Mouse (Mus musculus) MEL-GATA-1-ER (cell line): Measurements from ENCODE around the gene Hopx.

ENCODE experiments used
- DNase-seq: peaks from one replicate; pipeline ENCODE4 v3.0.0-alpha.2; 2012; ENCODE audit warnings: low read depth; ENCODE audit errors: extremely low read depth

The Hopx gene

DNA sequence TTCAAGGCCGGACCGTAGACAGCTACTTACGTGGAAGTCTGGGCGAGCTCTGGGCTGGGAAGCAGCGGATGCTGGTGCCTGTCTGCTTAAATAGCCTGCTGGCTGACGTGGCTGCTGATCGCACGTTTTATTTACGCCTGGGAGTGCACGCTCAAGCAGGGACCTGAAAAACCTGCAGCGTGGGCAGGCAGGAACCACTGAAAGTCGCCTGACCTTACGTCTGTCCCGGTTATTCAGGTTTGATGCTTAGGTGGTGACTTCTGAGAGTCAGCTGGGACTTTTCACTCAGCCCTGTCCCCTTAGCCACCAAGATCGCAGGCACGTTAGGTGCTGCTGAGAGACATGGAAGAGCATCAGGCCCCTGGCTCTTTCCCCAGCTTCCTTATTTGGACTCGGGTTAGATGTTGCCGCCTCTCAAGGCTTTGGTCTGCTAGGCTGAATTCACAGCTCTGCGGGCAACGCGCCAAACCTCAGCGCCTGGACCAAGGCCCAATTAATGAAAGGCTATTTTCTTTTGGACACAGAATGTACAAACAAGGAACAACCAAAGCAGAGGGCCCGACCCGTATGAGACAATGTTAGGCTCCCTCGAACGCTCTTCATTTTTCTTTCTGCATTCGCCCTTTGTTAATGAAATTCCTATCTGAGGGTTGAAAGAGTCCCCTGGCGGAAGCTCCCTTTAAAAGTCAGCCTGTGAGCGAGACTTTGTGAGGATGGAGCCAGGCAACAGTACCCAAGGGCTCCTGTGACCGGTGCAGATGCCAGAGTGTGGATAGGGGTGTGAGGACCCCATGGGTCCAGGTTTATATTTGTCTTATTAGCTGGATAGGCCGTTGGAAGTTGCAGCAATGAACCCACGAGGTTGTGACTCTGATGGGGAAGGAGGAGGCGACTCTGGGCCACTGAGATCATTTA is at the start of gene Hopx:
TSS of gene Hopx (minus strand) at position 305 of the 915 bp plus-strand sequence.
- no peak for DNase-seq

- DNase-seq: no peak
Measured at GRCm38 (mm10) chr5:77163597-77163996, 48.7 kb upstream of the Hopx start.

GRCm38 (mm10) chr5:77162566-77162965 is 47.6 kb upstream of the Hopx start:
- no peak for DNase-seq

DNA sequence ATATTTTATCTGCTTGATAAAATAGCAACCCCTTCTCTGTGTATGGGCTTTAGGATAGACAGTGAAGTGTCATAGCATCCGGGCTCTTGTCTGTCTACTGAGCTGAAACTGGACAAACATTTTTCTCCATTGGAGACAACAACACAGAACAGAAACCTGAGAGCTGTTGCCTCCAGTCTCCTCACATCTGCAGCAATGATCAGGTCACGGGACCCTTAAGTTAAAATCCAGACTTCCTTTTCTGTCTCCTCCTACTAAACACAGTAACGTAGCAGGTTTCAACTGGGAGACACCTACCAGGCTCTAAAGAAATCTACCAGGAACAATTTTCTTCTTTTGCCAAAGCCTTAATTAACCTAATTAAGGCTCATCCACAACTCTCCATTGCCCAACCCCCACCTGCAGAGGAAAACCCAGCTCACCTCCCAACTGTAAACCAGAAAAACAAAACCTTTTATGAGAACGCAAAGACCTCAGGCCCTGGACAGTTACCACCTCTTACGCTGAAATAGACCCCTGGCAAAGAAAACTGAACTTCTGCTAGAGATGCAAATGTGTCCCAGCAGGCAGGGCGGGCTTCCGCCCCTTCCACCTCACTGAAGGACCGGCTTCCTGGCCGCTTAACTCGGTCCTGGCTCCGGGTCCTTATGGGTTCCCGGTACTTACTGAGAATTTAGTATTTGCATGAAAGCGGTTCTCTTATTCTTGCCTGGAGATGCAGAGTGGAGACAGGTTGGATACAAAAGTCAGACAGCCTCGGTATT is 43.0 kb upstream of the Hopx start:
- DNase-seq: no peak

DNA sequence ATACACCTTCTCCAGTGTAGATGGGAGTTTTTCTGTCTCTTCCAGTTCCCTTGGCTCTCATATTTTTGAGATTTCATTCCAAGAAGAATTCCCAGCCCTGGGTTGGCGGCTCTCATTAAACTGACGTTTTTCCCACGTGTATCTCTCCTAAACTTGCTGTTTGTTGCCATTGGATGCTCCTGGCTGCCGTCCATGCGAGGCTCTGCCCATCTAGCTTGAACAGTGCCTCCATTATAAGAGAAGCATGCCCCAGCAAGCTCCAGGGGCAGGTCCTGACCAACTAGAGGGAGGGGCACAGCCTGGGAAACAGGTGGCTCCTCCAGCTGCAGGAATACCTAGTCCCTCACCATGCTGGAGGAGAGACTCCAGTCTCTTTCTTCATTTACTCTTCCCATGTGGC is 42.0 kb upstream of the Hopx start:
- DNase-seq: no peak

DNA sequence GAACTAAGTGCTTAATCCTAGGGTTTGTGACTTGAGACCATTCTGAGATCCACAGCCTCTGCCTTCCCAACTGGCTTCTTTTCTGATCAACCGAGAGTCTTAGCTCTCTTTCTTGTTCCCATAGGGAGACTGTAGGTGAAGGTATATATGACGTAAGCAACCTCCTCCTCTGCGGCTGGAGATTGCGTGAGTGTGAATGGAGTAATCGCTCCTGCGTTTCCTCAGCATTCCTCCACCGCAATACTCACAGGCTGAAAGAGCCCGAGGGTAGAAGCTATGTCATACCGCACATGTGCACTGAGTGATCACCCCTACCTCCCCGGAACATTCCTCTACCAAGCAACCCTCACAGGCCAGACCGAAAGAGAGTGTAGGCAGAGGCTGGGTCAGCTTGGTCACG is 40.6 kb upstream of the Hopx start:
- no peak for DNase-seq

DNA sequence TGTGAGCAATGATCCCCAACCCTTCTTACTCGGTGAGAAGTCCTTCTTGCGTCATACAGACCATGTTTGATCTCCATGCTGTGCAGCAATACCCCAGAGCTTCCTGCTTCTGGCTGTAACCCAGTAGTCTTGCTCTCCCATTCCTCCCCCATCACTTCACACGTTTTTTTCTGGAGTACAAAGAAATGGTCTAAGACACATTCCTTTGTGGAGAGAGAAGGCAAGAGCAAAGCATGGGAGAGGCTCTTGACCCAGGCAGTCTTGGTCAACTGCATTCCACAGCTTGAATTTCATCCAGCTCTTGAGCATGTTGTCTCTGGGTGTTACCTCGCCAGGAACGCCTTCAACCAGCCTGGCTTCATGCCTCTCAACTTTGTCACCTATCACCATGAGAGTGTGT is 39.9 kb upstream of the Hopx start:
- DNase-seq: no peak

DNA sequence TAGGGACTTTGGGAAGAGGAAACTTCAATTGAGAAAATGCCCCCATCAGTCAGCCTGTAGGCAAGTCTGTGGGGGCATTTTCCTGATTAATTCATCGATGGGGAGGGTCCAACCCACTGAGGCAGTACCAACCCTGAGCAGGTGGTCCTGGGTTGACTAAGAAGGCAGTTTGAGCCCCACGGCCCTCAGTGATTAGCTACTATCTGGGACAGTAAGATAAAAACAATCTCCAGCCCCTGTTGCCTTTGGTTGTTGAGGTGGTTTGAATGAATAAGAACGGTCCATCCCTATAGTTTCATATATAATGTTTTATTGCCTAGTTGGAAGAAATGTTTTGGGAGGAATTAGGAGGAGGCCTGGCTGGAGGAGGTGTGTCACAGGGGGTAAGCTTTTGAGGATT is 36.8 kb upstream of the Hopx start:
- no peak for DNase-seq

GRCm38 (mm10) chr5:77151075-77151474 is 36.2 kb upstream of the Hopx start:
- no peak for DNase-seq

DNA sequence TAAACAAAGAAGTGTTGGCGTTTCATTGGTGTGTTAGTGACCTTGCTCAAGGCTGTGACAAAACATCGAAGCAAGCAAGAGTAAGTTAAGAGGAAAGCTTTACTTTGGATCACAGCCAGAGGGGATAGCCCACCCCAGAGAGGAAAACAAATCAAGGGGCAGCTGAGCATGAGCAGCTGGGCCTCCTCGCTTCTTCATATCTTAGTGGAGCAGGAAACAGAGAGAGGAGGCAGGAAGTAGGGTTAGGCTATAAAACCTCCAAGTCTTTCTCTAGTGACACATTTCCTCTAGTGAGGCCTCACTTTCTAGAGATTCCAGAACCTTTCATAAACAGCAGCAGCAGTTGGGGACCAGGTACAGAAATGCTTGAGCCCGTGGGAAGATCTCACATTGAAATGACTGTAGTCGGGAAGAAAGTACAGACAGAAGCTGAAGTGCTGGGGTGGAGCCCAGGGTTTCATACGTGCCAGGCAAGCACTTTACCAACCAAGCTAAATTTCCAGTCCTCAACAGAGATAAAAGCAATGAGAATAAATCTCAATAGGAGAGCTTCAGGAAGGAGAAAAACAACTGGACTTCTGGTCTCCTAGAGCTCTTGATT is 33.2 kb upstream of the Hopx start:
- peak; percentile 53 for DNase-seq

GRCm38 (mm10) chr5:77146459-77147170 is 31.7 kb upstream of the Hopx start:
- no peak for DNase-seq

- no peak for DNase-seq
Measured at GRCm38 (mm10) chr5:77144647-77145046, 29.7 kb upstream of the Hopx start.

GRCm38 (mm10) chr5:77143076-77143475 is 28.2 kb upstream of the Hopx start:
- no peak for DNase-seq

- DNase-seq: no peak
Measured at GRCm38 (mm10) chr5:77141336-77141735, 26.4 kb upstream of the Hopx start.

DNA sequence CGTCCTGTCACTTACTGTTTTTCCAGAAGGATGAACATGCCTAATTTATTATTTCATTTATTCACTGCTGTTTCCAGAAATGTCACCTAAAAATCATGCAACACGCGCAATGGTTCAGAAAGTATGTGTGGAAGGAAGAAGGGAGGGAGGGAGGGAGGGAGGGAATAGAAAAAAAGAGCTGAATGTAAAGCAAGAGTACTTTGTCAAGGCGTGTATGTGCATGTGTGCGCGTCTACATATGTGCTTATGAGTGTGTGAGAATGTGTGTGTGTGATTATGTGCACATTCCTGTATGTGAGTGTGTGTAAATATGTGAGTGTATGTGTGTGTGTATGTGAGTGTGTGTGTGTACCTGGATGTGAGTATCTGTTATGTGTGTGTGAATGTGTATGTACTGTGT is 25.9 kb upstream of the Hopx start:
- no peak for DNase-seq

DNA sequence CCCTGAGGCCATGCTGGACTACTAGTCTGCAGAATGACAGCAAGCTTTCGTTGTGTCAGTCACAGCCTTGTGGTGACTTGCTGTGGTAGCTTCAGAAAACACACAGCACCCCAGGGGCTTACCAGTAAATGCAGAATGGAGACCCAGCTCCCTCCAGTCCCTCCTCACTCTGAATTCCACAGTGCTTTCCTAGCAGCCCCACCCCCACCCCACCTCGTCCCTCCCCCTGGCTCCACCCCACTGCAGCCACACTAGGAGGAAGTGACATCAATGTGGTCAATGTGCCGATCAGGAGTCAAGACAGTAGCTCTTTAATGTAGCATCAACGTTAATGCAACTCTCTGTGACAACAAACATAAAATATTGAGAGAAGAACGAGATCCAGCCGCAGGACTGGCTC is 25.2 kb upstream of the Hopx start:
- peak; percentile 52 for DNase-seq

DNA sequence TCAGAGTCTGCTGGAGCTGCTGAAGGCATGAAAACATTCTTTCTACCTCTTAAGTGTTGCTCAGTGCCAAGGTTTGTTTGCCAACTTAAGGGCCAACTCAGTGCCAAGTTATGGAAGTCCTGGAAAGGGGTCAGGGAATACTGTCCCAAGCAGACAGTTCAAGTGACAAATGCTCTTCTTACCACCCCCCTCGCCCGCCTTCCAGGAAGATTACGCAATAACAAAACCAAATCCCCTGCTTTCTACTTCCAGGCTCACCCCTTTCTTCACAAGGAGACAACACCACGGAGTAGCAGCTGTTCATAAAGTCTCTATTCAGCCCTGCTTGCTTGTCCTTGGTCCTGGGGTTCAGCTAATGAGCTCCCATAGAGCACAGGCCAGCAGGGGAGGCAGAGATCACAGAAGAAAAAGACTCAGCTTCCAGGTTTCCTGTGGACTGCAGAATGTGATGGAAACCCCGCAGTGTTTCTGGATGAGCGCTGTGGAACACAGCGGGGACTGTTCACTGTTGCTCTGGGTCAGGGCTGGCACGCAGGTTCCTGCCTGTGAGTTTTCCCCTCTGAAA is 22.9 kb upstream of the Hopx start:
- DNase-seq: no peak

DNA sequence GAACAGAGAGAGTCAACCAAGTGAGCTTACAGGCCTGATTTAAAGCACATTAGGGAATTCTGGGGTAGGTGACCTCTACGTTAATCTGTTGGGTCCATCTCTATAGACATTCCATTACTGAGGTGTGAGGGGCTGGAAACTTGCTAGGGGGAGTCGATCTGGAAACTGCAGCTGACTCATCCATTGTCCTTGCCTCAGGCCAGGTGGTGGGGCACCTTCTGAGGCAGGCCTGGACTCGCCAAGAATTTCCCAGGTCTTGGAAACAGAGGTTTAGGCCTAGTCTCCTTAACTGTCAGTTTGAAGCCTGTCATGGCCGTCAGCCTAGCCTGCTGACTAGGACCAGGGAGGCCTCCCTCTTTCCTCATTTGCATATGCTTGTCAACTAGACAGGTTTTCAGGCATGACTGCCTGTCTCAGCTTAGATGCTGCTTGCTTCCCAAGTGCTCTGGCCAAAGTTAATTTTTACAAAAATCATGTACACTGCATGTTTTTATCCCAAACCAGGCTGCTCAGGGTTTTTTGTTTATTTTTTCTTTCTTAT is 21.8 kb upstream of the Hopx start:
- no peak for DNase-seq

GRCm38 (mm10) chr5:77134961-77135360 is 20.0 kb upstream of the Hopx start:
- no peak for DNase-seq

GRCm38 (mm10) chr5:77134465-77134864 is 19.5 kb upstream of the Hopx start:
- DNase-seq: peak; percentile 93

DNA sequence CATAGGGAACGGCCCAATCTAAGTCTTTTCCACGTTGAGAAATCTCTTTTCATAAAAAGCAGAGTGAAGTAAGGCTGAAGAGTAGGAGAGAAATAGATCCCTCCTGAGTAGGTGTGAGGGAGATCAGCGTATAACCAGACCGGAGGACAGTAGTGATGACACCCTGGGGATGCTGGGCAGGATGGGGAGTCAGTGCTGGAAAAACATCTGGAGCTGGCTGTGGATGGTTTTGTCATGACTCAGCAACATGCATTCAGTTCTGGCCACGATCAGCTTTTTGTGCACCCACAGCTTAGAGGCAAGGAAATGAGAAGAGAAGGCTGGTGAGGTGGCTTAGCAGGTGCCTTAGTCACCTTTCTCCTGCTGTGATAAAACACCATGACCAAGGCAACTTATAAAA is 19.0 kb upstream of the Hopx start:
- no peak for DNase-seq
